Mouse (Mus musculus) heart, embryonic 15.5 days (tissue): ENCODE results near the gene Zfp692. TPM values are rescaled to one million over a fixed set of nuclear protein-coding genes. Genes with fewer than 3 reads are reported as not detected.

ENCODE experiments used
- ATAC-seq: fragments of 200-750 bp; cut with Nextera tagmentation; replicated peaks from 2 replicates; pipeline ENCODE4 v1.8.0; 2017; ENCODE audit warnings: low read depth, moderate TSS enrichment; ENCODE audit not compliant: insufficient number of reproducible peaks, insufficient read depth, low FRiP score
- H3K27ac ChIP-seq: fragments of 300-500 bp; sonication (generic); 2 replicates; pipeline ENCODE4 v1.5.1; 2015; ENCODE audit warnings: mild to moderate bottlenecking, inconsistent platforms
- H3K27me3 ChIP-seq: fragments of 300-500 bp; sonication (generic); 2 replicates; pipeline ENCODE4 v1.6.1; 2015; ENCODE audit warnings: inconsistent platforms
- H3K36me3 ChIP-seq: fragments of 300-500 bp; sonication (generic); 2 replicates; pipeline ENCODE4 v1.6.1; 2015; ENCODE audit warnings: mild to moderate bottlenecking, inconsistent platforms
- H3K4me1 ChIP-seq: fragments of 300-500 bp; sonication (generic); replicated peaks from 2 replicates; pipeline ENCODE4 v1.6.1; 2015; ENCODE audit warnings: inconsistent platforms
- H3K4me2 ChIP-seq: fragments of 300-500 bp; sonication (generic); 2 replicates; pipeline ENCODE4 v1.6.1; 2015; ENCODE audit warnings: inconsistent platforms, mild to moderate bottlenecking, moderate library complexity
- H3K4me3 ChIP-seq: fragments of 300-500 bp; sonication (generic); 2 replicates; pipeline ENCODE4 v1.5.1; 2015; ENCODE audit warnings: mild to moderate bottlenecking, inconsistent platforms
- H3K9ac ChIP-seq: fragments of 300-500 bp; sonication (generic); 2 replicates; pipeline ENCODE4 v1.6.1; 2015; ENCODE audit warnings: mild to moderate bottlenecking, inconsistent platforms
- H3K9me3 ChIP-seq: fragments of 300-500 bp; sonication (generic); replicated peaks from 2 replicates; pipeline ENCODE4 v1.6.1; 2016; ENCODE audit warnings: inconsistent platforms
- WGBS: fragments of 180-500 bp; shearing (Covaris S2); methylation state at CpG from one replicate; pipeline ENCODE4 v1.1.7; 2015; ENCODE audit warnings: mixed read lengths; 5-methylcytosine and 5-hydroxymethylcytosine counted together
- polyA plus RNA-seq: library from polyadenylated mRNA; unstranded; fragments of >200 nt; fragmentation: Nextera tagmentation; extraction: Ambion mirVana; gene quantifications from 2 replicates; pipeline ENCODE4 v1.2.1, GENCODE M21; 2015

Zfp692 gene
- polyA plus RNA-seq, 1 experiment from 2014 or later, result 12.1 TPM

DNA sequence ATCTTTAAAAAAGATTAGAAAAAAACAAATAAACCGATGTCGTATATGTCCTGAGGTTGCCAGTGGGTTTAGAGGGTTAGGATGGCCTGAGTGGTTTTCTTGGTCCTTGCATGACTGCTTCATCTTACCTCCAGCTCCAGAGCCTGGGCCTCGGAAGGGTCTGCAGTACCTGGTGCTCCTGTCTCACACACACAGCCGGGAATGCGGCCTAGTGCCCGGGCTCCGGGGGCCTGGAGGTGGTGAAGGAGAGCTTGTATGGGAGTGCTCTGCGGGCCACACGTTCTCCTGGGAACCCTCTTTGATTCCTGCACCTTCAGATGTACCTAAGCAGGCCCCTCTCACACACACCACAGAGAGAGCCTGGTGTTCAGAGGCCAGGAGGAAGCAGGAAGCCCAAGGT lies 1.8 kb downstream of the Zfp692 start:
- no peaks in the 10 kb centered on the region for H3K36me3 ChIP-seq
- no peaks in the 10 kb centered on the region for H3K27me3 ChIP-seq
- no peak overlapping the region for H3K9ac ChIP-seq
- no peak for ATAC-seq
- no peak overlapping the region for H3K4me2 ChIP-seq
- WGBS, result 95% methylated on average over 9 of the region's 9 CpGs
- H3K27ac ChIP-seq, result no peak overlapping the region
- H3K4me3 ChIP-seq, result no peak overlapping the region
- no peaks in the 10 kb centered on the region for H3K9me3 ChIP-seq
- H3K4me1 ChIP-seq, result peaks cover 20% of the 10 kb centered on the region

DNA sequence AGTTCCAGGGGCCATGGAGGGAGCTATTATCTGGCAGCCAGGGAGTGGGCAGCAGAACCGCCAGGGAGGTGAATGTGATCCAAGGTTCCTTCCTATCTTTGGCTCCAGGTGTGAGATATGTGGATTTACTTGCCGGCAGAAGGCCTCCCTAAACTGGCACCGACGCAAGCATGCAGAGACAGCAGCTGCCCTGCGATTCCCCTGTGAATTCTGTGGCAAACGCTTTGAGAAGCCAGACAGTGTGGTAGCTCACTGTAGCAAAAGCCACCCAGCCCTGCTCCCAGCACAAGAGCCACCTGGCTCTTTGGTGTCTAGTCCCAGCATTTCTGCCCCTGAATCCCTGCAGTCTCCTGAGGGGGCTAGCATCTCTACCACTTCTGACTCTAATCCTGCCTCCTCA lies 7.2 kb downstream of the Zfp692 start:
- WGBS, result 52% methylated on average over 6 of the region's 6 CpGs
- no peak overlapping the region for H3K9ac ChIP-seq
- peaks cover 22% of the 10 kb centered on the region for H3K36me3 ChIP-seq
- H3K27me3 ChIP-seq, result no peaks in the 10 kb centered on the region
- H3K4me2 ChIP-seq, result no peak overlapping the region
- H3K27ac ChIP-seq, result no peak overlapping the region
- H3K4me1 ChIP-seq, result no peaks in the 10 kb centered on the region
- H3K9me3 ChIP-seq, result no peaks in the 10 kb centered on the region
- H3K4me3 ChIP-seq, result no peak overlapping the region
- ATAC-seq, result no peak

- Histone ChIP-seq H3K9ac (no peak overlapping the region), H3K36me3 (peaks cover 36% of the 10 kb centered on the region), H3K27me3 (no peaks in the 10 kb centered on the region), H3K4me1 (no peaks in the 10 kb centered on the region), H3K4me2 (no peak overlapping the region), H3K4me3 (no peak overlapping the region), H3K27ac (no peak overlapping the region), H3K9me3 (no peaks in the 10 kb centered on the region)
- WGBS, result 90% methylated on average over 5 of the region's 5 CpGs
- no peak for ATAC-seq
These were observed 8.8 kb downstream of the Zfp692 start for GRCm38 (mm10) chr11:58315536-58316168.

GRCm38 (mm10) chr11:58316344-58316743 lies 9.5 kb downstream of the Zfp692 start:
- Histone ChIP-seq H3K36me3 (peaks cover 41% of the 10 kb centered on the region), H3K4me2 (no peak overlapping the region), H3K4me3 (no peak overlapping the region), H3K9me3 (no peaks in the 10 kb centered on the region), H3K27me3 (no peaks in the 10 kb centered on the region), H3K4me1 (peaks cover 2% of the 10 kb centered on the region; the same call in 1 of the 2 replicates), H3K9ac (no peak overlapping the region), H3K27ac (no peak overlapping the region)
- WGBS, result 82% methylated on average over 17 of the region's 17 CpGs
- no peak for ATAC-seq

DNA sequence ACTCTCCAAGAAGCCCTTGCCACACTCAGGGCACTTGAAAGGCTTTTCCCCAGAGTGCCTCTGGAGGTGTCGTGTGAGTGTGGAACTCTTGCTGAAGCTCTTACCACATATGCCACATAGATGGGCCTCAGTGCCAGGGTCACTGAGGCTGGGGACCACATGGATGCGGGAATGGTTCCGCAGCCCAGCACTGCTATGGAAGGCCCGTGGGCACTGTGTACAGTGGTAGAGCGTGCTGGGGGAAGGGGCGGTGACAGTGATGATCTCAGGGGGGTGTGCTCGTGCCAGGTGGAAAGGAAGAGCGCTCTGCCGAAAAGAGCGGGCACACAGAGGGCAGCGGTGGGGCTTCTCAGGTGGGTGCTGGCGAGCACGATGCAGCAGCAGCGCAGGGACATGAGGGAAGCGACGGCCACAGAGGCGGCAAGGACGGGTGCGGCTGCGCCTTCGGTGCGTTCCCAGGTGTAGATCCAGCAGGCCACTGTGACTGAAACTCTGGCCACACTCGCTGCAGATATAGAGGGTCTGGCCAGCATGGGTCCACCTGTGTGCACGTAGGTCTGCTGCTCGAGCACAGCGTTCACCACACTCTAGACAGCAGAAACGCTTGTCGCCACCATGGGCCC lies 10.0 kb downstream of the Zfp692 start:
- H3K36me3 ChIP-seq, result peaks cover 41% of the 10 kb centered on the region
- 68% methylated on average over 28 of the region's 28 CpGs for WGBS
- no peak for ATAC-seq

GRCm38 (mm10) chr11:58322824-58323569 lies 16.1 kb downstream of the Zfp692 start:
- WGBS, result under 1% methylated on average over 63 of the region's 63 CpGs
- H3K36me3 ChIP-seq, result peaks cover 38% of the 10 kb centered on the region
- peaks cover 21% of the 10 kb centered on the region for H3K4me1 ChIP-seq
- peak; percentile 99 for ATAC-seq
- H3K4me3 ChIP-seq, result peak overlapping the region; percentile 78
- H3K9ac ChIP-seq, result peak overlapping the region; percentile 85
- peak overlapping the region; percentile 81 for H3K4me2 ChIP-seq
- no peaks in the 10 kb centered on the region for H3K9me3 ChIP-seq
- no peaks in the 10 kb centered on the region for H3K27me3 ChIP-seq
- peak overlapping the region; percentile 99 for H3K27ac ChIP-seq

More for the DNA sequence above, 10.0 kb downstream of the Zfp692 start:
- no peaks in the 10 kb centered on the region for H3K9me3 ChIP-seq
- H3K4me1 ChIP-seq, result peaks cover 7% of the 10 kb centered on the region
- H3K9ac ChIP-seq, result no peak overlapping the region
- H3K4me2 ChIP-seq, result no peak overlapping the region
- no peak overlapping the region for H3K4me3 ChIP-seq
- H3K27me3 ChIP-seq, result no peaks in the 10 kb centered on the region
- no peak overlapping the region for H3K27ac ChIP-seq

DNA sequence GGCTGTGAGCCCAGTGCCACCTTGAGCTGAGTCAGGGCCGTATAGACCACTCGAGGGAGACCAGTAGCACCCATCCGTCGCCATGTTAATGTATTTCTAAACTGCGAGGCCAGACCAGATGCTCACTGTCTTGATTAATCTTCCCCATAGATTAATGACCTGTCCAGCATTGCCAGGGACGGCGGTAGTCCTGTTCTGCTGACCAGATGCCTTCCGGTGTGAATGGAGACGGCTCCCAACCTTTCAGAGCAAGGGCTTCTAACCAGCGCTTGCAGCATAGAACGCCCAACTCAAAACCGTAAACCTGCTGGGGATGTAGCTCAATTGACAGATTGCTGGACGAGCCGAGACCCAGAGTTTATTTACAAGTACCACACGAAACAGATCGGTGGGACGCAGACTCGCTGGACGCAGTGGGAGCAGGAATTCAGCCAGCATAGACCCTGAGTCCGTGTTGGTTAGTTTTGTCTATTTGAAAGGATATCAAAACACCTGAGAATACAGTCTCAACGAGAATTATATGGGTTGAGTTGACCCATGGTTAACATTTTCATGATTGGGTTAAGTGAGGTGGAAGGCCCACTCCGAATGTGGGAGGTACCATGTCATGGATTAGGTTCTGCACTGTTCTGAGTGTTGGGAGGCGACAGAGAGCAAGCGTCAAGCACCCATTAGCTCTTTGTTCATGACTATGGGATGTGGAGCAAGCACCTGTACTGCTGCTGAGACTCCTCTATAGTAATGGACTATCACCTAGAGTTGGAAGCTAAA lies 16.9 kb downstream of the Zfp692 start:
- H3K4me3 ChIP-seq, result peak overlapping the region; percentile 78
- H3K4me2 ChIP-seq, result peak overlapping the region; percentile 81
- H3K27me3 ChIP-seq, result no peaks in the 10 kb centered on the region
- peaks cover 31% of the 10 kb centered on the region for H3K36me3 ChIP-seq
- peaks cover 24% of the 10 kb centered on the region for H3K4me1 ChIP-seq
- H3K27ac ChIP-seq, result peak overlapping the region; percentile 99
- ATAC-seq, result no peak
- peak overlapping the region; percentile 85 for H3K9ac ChIP-seq
- WGBS, result 14% methylated on average over 24 of the region's 24 CpGs
- no peaks in the 10 kb centered on the region for H3K9me3 ChIP-seq

- Histone ChIP-seq H3K27me3 (no peaks in the 10 kb centered on the region), H3K4me1 (peaks cover 33% of the 10 kb centered on the region), H3K9ac (no peak overlapping the region), H3K36me3 (peaks cover 23% of the 10 kb centered on the region), H3K4me2 (no peak overlapping the region), H3K4me3 (no peak overlapping the region), H3K9me3 (no peaks in the 10 kb centered on the region), H3K27ac (no peak overlapping the region)
- whole genome bisulfite sequencing, result 65% methylated on average over 3 of the region's 3 CpGs
- no peak for ATAC-seq
These were observed 17.9 kb downstream of the Zfp692 start for GRCm38 (mm10) chr11:58324614-58325229.

DNA sequence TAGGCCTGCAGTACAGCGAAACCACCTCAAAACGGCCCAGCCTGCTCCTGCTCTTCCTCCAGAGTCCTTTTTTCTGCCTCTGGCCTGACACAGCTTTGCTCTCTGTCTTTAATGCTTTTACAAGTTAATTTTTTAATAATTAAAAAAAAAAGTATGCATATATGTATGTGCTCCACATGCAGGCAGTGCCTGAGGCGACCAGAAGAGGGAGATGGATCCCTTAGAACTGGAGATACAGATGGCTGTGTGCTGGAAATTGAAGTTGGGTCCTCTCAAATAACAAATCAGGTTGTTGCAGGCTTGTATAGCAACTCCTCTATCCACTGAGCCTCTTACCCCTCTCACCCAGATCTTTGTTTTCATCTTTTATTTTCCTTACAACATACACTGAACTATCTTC lies 19.9 kb downstream of the Zfp692 start:
- ATAC-seq, result no peak
- H3K4me3 ChIP-seq, result no peak overlapping the region
- no peak overlapping the region for H3K27ac ChIP-seq
- no peaks in the 10 kb centered on the region for H3K9me3 ChIP-seq
- H3K4me2 ChIP-seq, result no peak overlapping the region
- H3K27me3 ChIP-seq, result no peaks in the 10 kb centered on the region
- WGBS, result 96% methylated on average over 3 of the region's 3 CpGs
- H3K4me1 ChIP-seq, result peaks cover 35% of the 10 kb centered on the region
- H3K9ac ChIP-seq, result no peak overlapping the region
- peaks cover 8% of the 10 kb centered on the region for H3K36me3 ChIP-seq

GRCm38 (mm10) chr11:58329906-58330275 lies 23.0 kb downstream of the Zfp692 start:
- Histone ChIP-seq H3K9me3 (no peaks in the 10 kb centered on the region), H3K9ac (peak overlapping the region; percentile 83), H3K27me3 (no peaks in the 10 kb centered on the region), H3K4me3 (peak overlapping the region; percentile 80), H3K4me2 (peak overlapping the region; percentile 85), H3K36me3 (peaks cover 8% of the 10 kb centered on the region), H3K27ac (peak overlapping the region; percentile 65), H3K4me1 (peaks cover 39% of the 10 kb centered on the region)
- peak; percentile 14 for ATAC-seq
- WGBS, result under 1% methylated on average over 21 of the region's 21 CpGs
